Mouse (Mus musculus) small intestine, adult 2 months (tissue): ENCODE measurements around the gene Pcp2.

Experiments
- CTCF ChIP-seq: fragments of 200-500 bp; IDR thresholded peaks from 2 replicates; pipeline ENCODE4 v1.5.1; 2012; ENCODE audit warnings: low read depth, mild to moderate bottlenecking, control low read depth, inconsistent platforms, low read length, moderate library complexity, mixed read lengths; ENCODE audit not compliant: insufficient replicate concordance, insufficient read length; ENCODE audit errors: extremely low read depth
- POLR2A ChIP-seq: fragments of 200-500 bp; IDR thresholded peaks from 2 replicates; pipeline ENCODE4 v1.6.1; 2012; ENCODE audit warnings: low read depth, mild to moderate bottlenecking, control low read depth, inconsistent platforms, low read length, moderate library complexity

DNA sequence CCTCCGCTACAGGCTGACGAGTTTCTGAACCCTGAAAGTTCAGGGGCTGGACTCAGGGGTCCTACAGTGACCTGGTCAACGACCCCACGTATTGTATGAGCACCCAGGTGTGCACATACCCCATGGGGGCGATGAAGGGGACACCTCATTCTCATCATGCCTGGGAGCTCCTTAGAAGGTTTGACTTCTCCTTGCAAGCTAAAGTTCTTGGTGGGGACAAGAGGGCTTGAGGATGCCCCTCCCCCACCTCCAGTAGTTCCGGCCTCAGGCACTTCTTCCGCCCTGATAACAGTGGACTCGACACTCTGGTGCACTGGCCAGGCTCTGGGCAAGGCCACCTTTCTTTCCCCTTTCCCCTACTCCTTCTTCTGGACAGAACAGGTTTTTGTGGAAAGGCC is 6.1 kb upstream of the Pcp2 start:
- TF ChIP-seq CTCF (no peak), POLR2A (no peak)
